Mouse (Mus musculus): Measurements from ENCODE around the gene Atp6v1g1.
A peak's percentile ranks its signal among the peaks of the same experiment; 100 is the strongest.

The Atp6v1g1 gene

GRCm38 (mm10) chr4:63544494-63545230 is at the start of gene Atp6v1g1:
Atp6v1g1 (plus strand) TSS chr4:63544772.
- peak; percentile 94 for DNase-seq (ENCODE audit: low read depth)

- DNase-seq (ENCODE audit: low read depth) = peak; percentile 73
These were observed 49.3 kb upstream of the Atp6v1g1 start for GRCm38 (mm10) chr4:63494967-63495914.

DNA sequence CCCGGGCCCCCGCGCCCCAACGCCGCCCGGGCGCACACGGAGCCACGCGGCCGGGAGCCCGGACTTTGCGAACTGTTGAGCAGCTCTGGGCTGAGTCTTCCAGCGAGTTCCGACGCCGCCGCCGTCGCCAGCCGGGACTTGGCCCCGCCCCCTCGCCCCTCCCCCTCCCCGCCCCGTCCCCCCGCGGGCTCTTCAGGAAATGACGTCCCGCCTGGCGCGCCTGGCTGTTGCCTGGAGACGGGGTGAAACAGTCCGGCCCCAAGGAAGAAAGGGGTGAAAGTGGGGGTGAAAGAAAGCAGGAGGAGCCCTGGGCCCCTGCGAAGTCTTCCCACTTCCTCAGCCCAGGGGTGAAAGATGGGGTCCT is 48.7 kb upstream of the Atp6v1g1 start, which contains the start of gene Whrn:
Whrn (minus strand) TSS at position 77 of the 364 bp plus-strand sequence.
- DNase-seq (ENCODE audit: low read depth) = peak; percentile 91

DNA sequence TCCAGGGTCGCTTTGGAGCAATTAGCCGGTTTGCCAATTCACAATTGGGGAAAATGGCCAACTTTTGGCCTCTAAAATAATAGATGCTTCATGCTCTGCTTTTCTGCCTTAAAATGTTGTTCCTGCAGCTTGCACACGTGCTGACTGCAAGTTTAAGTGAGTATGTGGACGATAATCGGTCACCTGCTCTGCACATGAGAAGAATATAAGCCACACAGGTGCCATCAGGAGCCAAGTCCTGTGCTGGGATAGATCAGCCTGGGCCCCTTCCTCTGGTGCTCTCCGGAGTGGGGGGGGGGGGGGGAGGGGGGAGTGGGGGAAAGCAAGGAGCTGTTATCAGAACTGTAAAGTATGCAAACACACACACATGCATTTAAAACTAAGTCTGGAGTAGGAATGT is 48.3 kb upstream of the Atp6v1g1 start:
- no peak for DNase-seq (ENCODE audit: low read depth)

- DNase-seq (ENCODE audit: low read depth) = peak; percentile 44
These were observed 46.2 kb upstream of the Atp6v1g1 start for GRCm38 (mm10) chr4:63498346-63498745.

GRCm38 (mm10) chr4:63501050-63501449 is 43.5 kb upstream of the Atp6v1g1 start:
- no peak for DNase-seq (ENCODE audit: low read depth)

GRCm38 (mm10) chr4:63503949-63504348 is 40.6 kb upstream of the Atp6v1g1 start:
- DNase-seq (ENCODE audit: low read depth) = no peak

DNA sequence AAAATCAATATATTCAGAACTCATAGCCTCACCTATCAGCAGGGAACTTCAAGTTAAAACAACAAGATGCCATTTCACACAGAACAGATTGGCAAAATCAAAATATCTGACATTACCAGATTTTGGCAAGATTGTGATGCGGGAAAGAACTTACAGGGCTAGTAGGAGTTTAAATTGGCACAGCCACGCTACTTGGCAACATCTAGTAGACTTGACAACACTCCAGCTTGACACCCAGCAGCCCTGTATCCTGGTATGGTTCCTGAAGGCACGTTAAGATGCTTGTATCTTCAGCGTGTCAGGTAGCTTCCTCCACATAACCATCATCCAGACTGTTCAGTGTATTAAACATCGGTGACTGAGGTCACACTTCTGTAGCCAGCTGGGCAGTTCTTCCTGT is 37.1 kb upstream of the Atp6v1g1 start:
- DNase-seq (ENCODE audit: low read depth) = no peak

- DNase-seq (ENCODE audit: low read depth) = peak; percentile 87
These were observed 36.3 kb upstream of the Atp6v1g1 start for GRCm38 (mm10) chr4:63508232-63508631.

GRCm38 (mm10) chr4:63512921-63513320 is 31.7 kb upstream of the Atp6v1g1 start:
- DNase-seq (ENCODE audit: low read depth) = no peak

GRCm38 (mm10) chr4:63514454-63514984 is 30.1 kb upstream of the Atp6v1g1 start:
- DNase-seq (ENCODE audit: low read depth) = no peak

DNA sequence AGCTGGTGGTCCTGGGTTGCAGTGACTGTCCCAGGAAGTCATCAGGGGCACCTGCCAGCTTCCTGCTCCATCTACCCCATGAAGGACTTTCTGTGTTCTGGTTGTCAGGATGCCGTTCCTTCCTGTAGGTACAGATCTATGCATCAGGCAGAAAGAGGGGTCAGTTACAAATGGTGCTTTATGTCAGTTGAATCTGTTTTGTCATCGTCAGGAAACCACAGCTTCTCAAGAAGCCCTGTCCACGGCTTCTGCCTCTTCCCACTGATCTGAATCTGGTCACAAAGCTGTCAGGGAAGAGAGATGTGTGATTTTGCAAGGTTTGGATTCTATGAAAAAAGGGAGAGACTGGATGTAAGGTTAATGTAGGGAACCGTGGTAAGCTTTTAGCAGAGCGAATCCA is 29.6 kb upstream of the Atp6v1g1 start:
- no peak for DNase-seq (ENCODE audit: low read depth)

DNA sequence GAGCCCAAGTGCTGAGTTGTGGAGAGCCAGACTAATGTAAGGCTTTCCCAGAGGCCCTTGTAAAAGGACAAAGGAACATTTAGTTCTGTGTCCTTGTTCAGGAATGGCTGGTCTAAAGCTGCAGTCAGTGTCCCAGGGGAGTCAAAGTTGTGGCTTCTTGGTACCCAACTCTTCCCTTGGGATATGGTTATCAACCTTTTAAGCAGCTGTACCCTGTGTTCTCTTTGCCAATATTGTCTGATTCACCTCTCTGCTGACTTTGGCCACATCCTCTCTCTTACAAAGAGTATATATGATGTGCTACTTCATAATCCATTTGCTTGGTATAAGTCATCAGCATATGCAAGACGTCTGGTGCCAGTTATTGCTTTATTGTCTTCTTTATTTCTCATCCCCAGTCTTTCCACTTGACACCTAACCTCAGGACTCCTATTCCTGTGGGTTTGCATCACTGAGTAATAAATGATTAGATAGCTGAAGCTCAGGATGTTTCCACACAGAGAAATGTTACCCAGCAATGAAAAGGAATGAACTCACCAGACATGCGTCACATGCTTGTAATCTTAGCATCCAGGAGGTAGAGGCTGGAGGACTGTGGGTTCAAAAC is 22.7 kb upstream of the Atp6v1g1 start:
- DNase-seq (ENCODE audit: low read depth) = no peak

DNA sequence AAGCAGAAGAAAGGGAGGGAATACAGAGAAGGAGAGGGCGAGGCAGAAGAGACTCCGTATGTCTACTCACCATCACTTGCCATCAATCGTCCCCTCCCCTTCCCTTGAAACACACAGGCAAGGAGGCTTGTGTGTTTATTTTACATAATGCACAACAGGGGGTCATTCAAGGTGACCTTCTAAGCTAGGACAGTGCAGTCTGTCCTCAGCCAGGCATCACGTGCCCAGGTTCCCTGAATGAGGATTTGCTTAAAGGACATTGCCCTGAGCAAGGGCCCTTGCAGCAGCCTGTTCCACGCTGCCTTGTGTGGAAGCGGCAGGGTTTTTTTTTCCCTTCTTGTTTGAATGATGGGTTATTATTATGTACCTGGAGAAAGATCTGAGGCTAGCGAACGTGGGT is 19.1 kb upstream of the Atp6v1g1 start:
- DNase-seq (ENCODE audit: low read depth) = no peak

DNA sequence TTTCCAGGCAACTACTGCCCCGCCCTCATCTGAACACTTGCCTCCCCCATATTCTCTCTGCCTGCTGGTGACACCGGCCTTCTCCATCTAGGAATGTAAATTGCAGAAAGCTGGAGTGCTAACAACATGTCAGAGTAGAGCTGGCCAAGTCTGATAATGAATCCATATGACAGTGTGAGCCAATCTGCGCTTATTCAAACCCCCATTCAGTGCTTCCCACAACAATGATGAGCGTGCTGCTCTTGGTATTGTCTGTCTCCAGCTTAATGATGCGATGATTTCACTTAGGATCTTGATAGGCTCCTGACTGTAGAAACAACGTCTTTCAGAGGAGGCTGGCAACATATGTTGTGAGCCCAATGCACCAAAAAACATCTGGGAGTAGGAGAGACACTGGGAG is 15.6 kb upstream of the Atp6v1g1 start:
- no peak for DNase-seq (ENCODE audit: low read depth)

DNA sequence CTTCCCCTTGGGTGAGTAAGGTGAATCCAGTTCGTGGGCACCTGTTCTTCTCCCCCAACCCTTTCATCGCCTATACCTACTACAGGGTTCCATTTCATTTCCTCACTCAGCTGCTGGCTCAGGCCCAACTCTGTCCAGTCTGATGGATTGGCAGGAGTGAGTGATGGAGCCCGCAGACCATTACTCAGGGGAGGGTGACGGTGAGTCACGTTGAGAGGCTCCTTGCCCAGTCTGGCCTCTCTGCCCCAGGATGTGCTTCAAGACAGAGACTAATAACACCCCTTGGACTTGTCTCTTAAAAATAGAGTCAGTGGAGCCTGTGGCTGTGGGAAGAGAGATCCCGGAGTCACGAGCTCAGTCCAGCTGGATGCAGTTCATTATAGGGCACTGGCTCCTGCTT is 14.2 kb upstream of the Atp6v1g1 start:
- DNase-seq (ENCODE audit: low read depth) = no peak

- DNase-seq (ENCODE audit: low read depth) = no peak
These were observed 7.0 kb upstream of the Atp6v1g1 start for GRCm38 (mm10) chr4:63537602-63538001.

DNA sequence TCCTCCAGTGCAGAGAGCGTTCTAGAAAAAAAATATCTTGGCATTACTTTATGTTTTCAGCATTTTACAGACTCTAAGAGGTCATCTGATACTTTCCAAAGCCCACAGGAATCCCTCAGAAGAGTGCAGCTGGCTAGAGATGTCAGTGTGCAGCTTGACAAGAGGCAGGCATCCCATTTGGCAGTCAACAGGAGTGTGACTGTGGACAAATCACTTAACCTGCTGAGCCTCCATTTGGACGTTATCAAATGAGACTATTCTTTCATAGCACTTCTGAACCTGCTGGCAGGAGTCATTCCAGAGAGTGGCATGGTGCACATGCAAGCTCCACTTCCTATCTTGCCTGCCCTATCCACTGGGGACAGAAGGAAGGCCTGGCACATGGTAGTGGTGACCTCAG is 2.4 kb upstream of the Atp6v1g1 start:
- DNase-seq (ENCODE audit: low read depth) = no peak

- no peak for DNase-seq (ENCODE audit: low read depth)
These were observed 652 bp upstream of the Atp6v1g1 start for GRCm38 (mm10) chr4:63543746-63544493.

- peak; percentile 41 for DNase-seq (ENCODE audit: low read depth)
These were observed 823 bp downstream of the Atp6v1g1 start for GRCm38 (mm10) chr4:63545231-63545958.
